Mouse (Mus musculus): ENCODE data around the gene Htr3b. TPM values are rescaled to one million over a fixed set of nuclear protein-coding genes. Genes with fewer than 3 reads are reported as not detected.
"Not testable (repeated sequence)": the region's sequence is repeated elsewhere in the genome, so short reads cannot be mapped to it uniquely, and the experiment has no call there.

Htr3b gene
- total RNA-seq (2021), result not detected

- no peak for DNase-seq (ENCODE audit: extremely low spot score in 1 of 2, low spot score in 1 of 2)
These were observed at the start of gene Htr3b for GRCm38 (mm10) chr9:48964587-48965040. Gene Htr3b, minus strand, starts transcription at chr9:48964990.

- no peak for DNase-seq (ENCODE audit: extremely low spot score in 1 of 2, low spot score in 1 of 2)
These were observed 34.5 kb upstream of the Htr3b start for GRCm38 (mm10) chr9:48999256-48999655.

- DNase-seq (ENCODE audit: extremely low spot score in 1 of 2, low spot score in 1 of 2), result no peak
These were observed 30.9 kb upstream of the Htr3b start for GRCm38 (mm10) chr9:48995735-48996134.

GRCm38 (mm10) chr9:48994779-48995178 lies 30.0 kb upstream of the Htr3b start:
- no peak for DNase-seq (ENCODE audit: extremely low spot score in 1 of 2, low spot score in 1 of 2)

GRCm38 (mm10) chr9:48991671-48992070 lies 26.9 kb upstream of the Htr3b start:
- DNase-seq (ENCODE audit: extremely low spot score in 1 of 2, low spot score in 1 of 2), result no peak

GRCm38 (mm10) chr9:48987201-48988101 lies 22.7 kb upstream of the Htr3b start:
- no peak for DNase-seq (ENCODE audit: extremely low spot score in 1 of 2, low spot score in 1 of 2)

- DNase-seq (ENCODE audit: extremely low spot score in 1 of 2, low spot score in 1 of 2), result no peak
These were observed 21.9 kb upstream of the Htr3b start for GRCm38 (mm10) chr9:48986616-48987141.

GRCm38 (mm10) chr9:48985708-48986088 lies 20.9 kb upstream of the Htr3b start:
- no peak for DNase-seq (ENCODE audit: extremely low spot score in 1 of 2, low spot score in 1 of 2)

- peak; percentile 88 to 92 for DNase-seq (ENCODE audit: extremely low spot score in 1 of 2, low spot score in 1 of 2)
These were observed 20.3 kb upstream of the Htr3b start, which contains the start of gene Usp28 for GRCm38 (mm10) chr9:48984845-48985707. Gene Usp28, plus strand, starts transcription at chr9:48985375.

- no peak for DNase-seq (ENCODE audit: extremely low spot score in 1 of 2, low spot score in 1 of 2)
These were observed 19.6 kb upstream of the Htr3b start for GRCm38 (mm10) chr9:48984320-48984844.

- DNase-seq (ENCODE audit: extremely low spot score in 1 of 2, low spot score in 1 of 2), result not testable (repeated sequence)
These were observed 19.0 kb upstream of the Htr3b start for GRCm38 (mm10) chr9:48983801-48984200.

- no peak for DNase-seq (ENCODE audit: extremely low spot score in 1 of 2, low spot score in 1 of 2)
These were observed 17.0 kb upstream of the Htr3b start for GRCm38 (mm10) chr9:48981827-48982226.

- no peak for DNase-seq (ENCODE audit: extremely low spot score in 1 of 2, low spot score in 1 of 2)
These were observed 16.0 kb upstream of the Htr3b start for GRCm38 (mm10) chr9:48980781-48981180.

GRCm38 (mm10) chr9:48980371-48980770 lies 15.6 kb upstream of the Htr3b start:
- DNase-seq (ENCODE audit: extremely low spot score in 1 of 2, low spot score in 1 of 2), result no peak

- no peak for DNase-seq (ENCODE audit: extremely low spot score in 1 of 2, low spot score in 1 of 2)
These were observed 12.0 kb upstream of the Htr3b start for GRCm38 (mm10) chr9:48976661-48977355.

- peak in 1 of 2 experiments; percentile 74 for DNase-seq (ENCODE audit: extremely low spot score in 1 of 2, low spot score in 1 of 2)
These were observed 7.7 kb upstream of the Htr3b start for GRCm38 (mm10) chr9:48972494-48972893.

GRCm38 (mm10) chr9:48962131-48962530 lies 2.7 kb downstream of the Htr3b start:
- no peak for DNase-seq (ENCODE audit: extremely low spot score in 1 of 2, low spot score in 1 of 2)

- no peak for DNase-seq (ENCODE audit: extremely low spot score in 1 of 2, low spot score in 1 of 2)
These were observed 3.5 kb downstream of the Htr3b start for GRCm38 (mm10) chr9:48961314-48961713.

- DNase-seq (ENCODE audit: extremely low spot score in 1 of 2, low spot score in 1 of 2), result no peak
These were observed 17.2 kb downstream of the Htr3b start for GRCm38 (mm10) chr9:48947565-48947964.

- DNase-seq (ENCODE audit: extremely low spot score in 1 of 2, low spot score in 1 of 2), result no peak
These were observed 22.4 kb downstream of the Htr3b start for GRCm38 (mm10) chr9:48942349-48942748.

Data from layer of hippocampus, postnatal 25 days (tissue).